Mouse (Mus musculus): ENCODE measurements at regions not wholly inside any gene's neighbourhood (a gene's known extent, or its start where the extent isn't known, plus 50 kb on each side); places are given as distances from the start of the nearest gene placed in this dataset.

GRCm38 (mm10) chr3:41156562-41156961, 73.7 kb upstream of the Pgrmc2 start:
- H3K4me2 ChIP-seq (replicated peaks; ENCODE audit: low read depth, low read length), result no peak overlapping the region
- 94% methylated on average over 2 of the region's 2 CpGs for WGBS
- no peaks in the 10 kb centered on the region for H3K27me3 ChIP-seq (ENCODE audit: insufficient read depth, low read length)
- no peak overlapping the region for H3K9ac ChIP-seq (replicated peaks; ENCODE audit: low read length)
- no peaks in the 10 kb centered on the region for H3K4me1 ChIP-seq (ENCODE audit: insufficient read depth, low read length)
- no peaks in the 10 kb centered on the region for H3K9me3 ChIP-seq (ENCODE audit: low read length)
- no peak overlapping the region for H3K4me3 ChIP-seq (ENCODE audit: low read length)
- H3K27ac ChIP-seq (ENCODE audit: low read length), result no peak overlapping the region
- H3K36me3 ChIP-seq (ENCODE audit: insufficient read depth, low read length), result no peaks in the 10 kb centered on the region
- no peak for ATAC-seq (ENCODE audit: low FRiP score, low TSS enrichment)

DNA sequence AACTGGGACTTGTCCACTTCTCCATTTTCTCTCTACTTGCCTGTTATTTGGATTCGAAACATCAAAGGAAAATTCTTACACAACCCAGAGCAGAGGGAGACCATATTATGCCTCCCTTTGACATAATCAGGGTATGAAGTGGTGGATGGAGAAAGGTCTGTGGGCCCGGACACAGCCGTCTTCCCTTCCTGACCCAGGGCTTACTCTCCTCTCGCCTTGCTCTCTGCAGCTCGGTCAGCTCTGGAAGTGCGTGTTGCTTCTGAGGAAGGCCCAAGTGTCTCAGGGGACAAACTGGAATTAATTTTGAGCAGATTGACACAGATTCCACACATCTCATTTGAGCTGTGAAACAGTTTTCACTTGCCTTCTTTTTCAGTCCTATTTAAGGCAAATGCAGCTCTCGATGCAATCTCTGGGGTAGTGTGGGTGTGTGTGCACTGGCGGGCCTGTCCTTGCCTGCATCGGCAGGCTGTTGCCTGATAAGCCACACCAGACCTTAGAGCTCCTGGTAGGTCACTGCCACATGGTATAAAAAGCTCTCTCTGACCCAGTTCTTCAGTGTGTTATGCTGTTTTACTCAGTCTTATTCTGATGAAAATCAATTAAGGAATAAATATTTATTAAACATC, 72.4 kb upstream of the Pgrmc2 start:
- ATAC-seq (ENCODE audit: low FRiP score, low TSS enrichment), result no peak
- Histone ChIP-seq H3K4me2 (replicated peaks; ENCODE audit: low read depth, low read length) (no peak overlapping the region), H3K27ac (ENCODE audit: low read length) (no peak overlapping the region), H3K36me3 (ENCODE audit: insufficient read depth, low read length) (no peaks in the 10 kb centered on the region), H3K9me3 (ENCODE audit: low read length) (no peaks in the 10 kb centered on the region), H3K27me3 (ENCODE audit: insufficient read depth, low read length) (no peaks in the 10 kb centered on the region), H3K9ac (replicated peaks; ENCODE audit: low read length) (no peak overlapping the region), H3K4me3 (ENCODE audit: low read length) (no peak overlapping the region), H3K4me1 (ENCODE audit: insufficient read depth, low read length) (no peaks in the 10 kb centered on the region)
- WGBS, result 78% methylated on average over 9 of the region's 9 CpGs

GRCm38 (mm10) chr3:41154402-41154801, 71.6 kb upstream of the Pgrmc2 start:
- Histone ChIP-seq H3K27me3 (ENCODE audit: insufficient read depth, low read length) (no peaks in the 10 kb centered on the region), H3K9me3 (ENCODE audit: low read length) (no peaks in the 10 kb centered on the region), H3K4me1 (ENCODE audit: insufficient read depth, low read length) (no peaks in the 10 kb centered on the region), H3K4me2 (replicated peaks; ENCODE audit: low read depth, low read length) (no peak overlapping the region), H3K27ac (ENCODE audit: low read length) (no peak overlapping the region), H3K9ac (replicated peaks; ENCODE audit: low read length) (no peak overlapping the region), H3K4me3 (ENCODE audit: low read length) (no peak overlapping the region), H3K36me3 (ENCODE audit: insufficient read depth, low read length) (no peaks in the 10 kb centered on the region)
- ATAC-seq (ENCODE audit: low FRiP score, low TSS enrichment), result no peak
- 77% methylated on average over 1 of the region's 1 CpGs for WGBS

GRCm38 (mm10) chr3:41151989-41152388, 69.1 kb upstream of the Pgrmc2 start:
- no peak overlapping the region for H3K27ac ChIP-seq (ENCODE audit: low read length)
- 83% methylated on average over 7 of the region's 7 CpGs for WGBS
- no peak for ATAC-seq (ENCODE audit: low FRiP score, low TSS enrichment)
- no peak overlapping the region for H3K4me3 ChIP-seq (ENCODE audit: low read length)
- no peaks in the 10 kb centered on the region for H3K9me3 ChIP-seq (ENCODE audit: low read length)
- no peak overlapping the region for H3K9ac ChIP-seq (replicated peaks; ENCODE audit: low read length)
- no peaks in the 10 kb centered on the region for H3K27me3 ChIP-seq (ENCODE audit: insufficient read depth, low read length)
- H3K4me2 ChIP-seq (replicated peaks; ENCODE audit: low read depth, low read length), result no peak overlapping the region
- no peaks in the 10 kb centered on the region for H3K4me1 ChIP-seq (ENCODE audit: insufficient read depth, low read length)
- no peaks in the 10 kb centered on the region for H3K36me3 ChIP-seq (ENCODE audit: insufficient read depth, low read length)

DNA sequence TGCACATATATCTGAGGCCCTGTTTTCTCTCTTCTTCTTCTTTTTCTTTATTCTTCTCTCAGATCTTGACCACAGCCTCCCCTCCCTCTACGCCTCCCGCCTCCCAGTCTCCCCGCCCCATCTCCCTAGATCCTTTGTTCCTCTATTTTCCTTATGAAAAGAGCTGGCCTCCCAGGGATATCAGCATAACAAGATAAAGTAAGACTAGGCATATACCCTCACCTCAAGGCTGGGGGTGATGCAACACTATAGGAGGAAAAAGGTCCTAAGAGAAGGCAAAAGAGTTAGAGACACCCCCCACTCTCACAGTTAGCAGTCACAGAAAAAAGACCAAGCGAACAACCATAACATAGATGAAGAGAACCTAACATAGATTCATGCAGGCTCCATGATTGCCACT, 57.5 kb upstream of the Pgrmc2 start:
- ATAC-seq (ENCODE audit: low FRiP score, low TSS enrichment), result no peak
- no peaks in the 10 kb centered on the region for H3K4me1 ChIP-seq (ENCODE audit: insufficient read depth, low read length)
- WGBS, result 88% methylated on average over 4 of the region's 4 CpGs
- no peak overlapping the region for H3K4me2 ChIP-seq (replicated peaks; ENCODE audit: low read depth, low read length)
- H3K9ac ChIP-seq (replicated peaks; ENCODE audit: low read length), result no peak overlapping the region
- H3K27ac ChIP-seq (ENCODE audit: low read length), result no peak overlapping the region
- no peaks in the 10 kb centered on the region for H3K27me3 ChIP-seq (ENCODE audit: insufficient read depth, low read length)
- no peak overlapping the region for H3K4me3 ChIP-seq (ENCODE audit: low read length)
- no peaks in the 10 kb centered on the region for H3K36me3 ChIP-seq (ENCODE audit: insufficient read depth, low read length)
- peaks cover 9% of the 10 kb centered on the region for H3K9me3 ChIP-seq (ENCODE audit: low read length)

GRCm38 (mm10) chr3:41137931-41138330, 55.1 kb upstream of the Pgrmc2 start:
- 88% methylated on average over 1 of the region's 1 CpGs for WGBS
- H3K27ac ChIP-seq (ENCODE audit: low read length), result no peak overlapping the region
- H3K4me3 ChIP-seq (ENCODE audit: low read length), result no peak overlapping the region
- no peak for ATAC-seq (ENCODE audit: low FRiP score, low TSS enrichment)
- peaks cover 9% of the 10 kb centered on the region for H3K9me3 ChIP-seq (ENCODE audit: low read length)
- no peaks in the 10 kb centered on the region for H3K4me1 ChIP-seq (ENCODE audit: insufficient read depth, low read length)
- H3K27me3 ChIP-seq (ENCODE audit: insufficient read depth, low read length), result no peaks in the 10 kb centered on the region
- no peak overlapping the region for H3K9ac ChIP-seq (replicated peaks; ENCODE audit: low read length)
- no peak overlapping the region for H3K4me2 ChIP-seq (replicated peaks; ENCODE audit: low read depth, low read length)
- H3K36me3 ChIP-seq (ENCODE audit: insufficient read depth, low read length), result no peaks in the 10 kb centered on the region

DNA sequence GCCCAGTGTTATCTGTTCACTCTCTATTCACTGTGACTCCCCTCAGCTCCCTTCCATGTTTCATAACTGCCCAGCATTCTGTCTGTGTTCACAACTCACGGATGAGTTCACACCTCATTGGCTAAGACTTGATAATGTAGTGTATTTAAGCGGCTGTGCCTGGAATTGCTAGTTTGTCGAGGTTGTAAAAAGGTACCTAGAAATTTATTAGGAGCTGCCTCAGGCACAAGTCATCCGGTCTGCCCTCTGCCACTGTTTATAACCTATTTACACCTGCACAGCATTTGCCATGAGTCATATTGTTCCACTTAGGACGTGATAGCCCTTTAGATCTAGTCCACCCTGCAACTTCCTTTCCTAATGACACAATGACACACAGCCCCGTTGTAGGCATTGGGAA, 50.0 kb upstream of the Pgrmc2 start:
- ATAC-seq (ENCODE audit: low FRiP score, low TSS enrichment), result no peak
- H3K36me3 ChIP-seq (ENCODE audit: insufficient read depth, low read length), result no peaks in the 10 kb centered on the region
- H3K4me1 ChIP-seq (ENCODE audit: insufficient read depth, low read length), result no peaks in the 10 kb centered on the region
- 25% methylated on average over 6 of the region's 6 CpGs for WGBS
- H3K9ac ChIP-seq (replicated peaks; ENCODE audit: low read length), result no peak overlapping the region
- H3K27me3 ChIP-seq (ENCODE audit: insufficient read depth, low read length), result no peaks in the 10 kb centered on the region
- H3K4me3 ChIP-seq (ENCODE audit: low read length), result no peak overlapping the region
- H3K9me3 ChIP-seq (ENCODE audit: low read length), result peaks cover 4% of the 10 kb centered on the region; the same call in 1 of the 2 replicates
- no peak overlapping the region for H3K27ac ChIP-seq (ENCODE audit: low read length)
- no peak overlapping the region for H3K4me2 ChIP-seq (replicated peaks; ENCODE audit: low read depth, low read length)

All from kidney, embryonic 16.5 days (tissue).